Mouse (Mus musculus): ENCODE measurements around the gene Pcx. TPM values are rescaled to one million over a fixed set of nuclear protein-coding genes. Genes with fewer than 3 reads are reported as not detected.

Gene Pcx
- polyA plus RNA-seq, 1 experiment from 2014 or later = 23.5 TPM

DNA sequence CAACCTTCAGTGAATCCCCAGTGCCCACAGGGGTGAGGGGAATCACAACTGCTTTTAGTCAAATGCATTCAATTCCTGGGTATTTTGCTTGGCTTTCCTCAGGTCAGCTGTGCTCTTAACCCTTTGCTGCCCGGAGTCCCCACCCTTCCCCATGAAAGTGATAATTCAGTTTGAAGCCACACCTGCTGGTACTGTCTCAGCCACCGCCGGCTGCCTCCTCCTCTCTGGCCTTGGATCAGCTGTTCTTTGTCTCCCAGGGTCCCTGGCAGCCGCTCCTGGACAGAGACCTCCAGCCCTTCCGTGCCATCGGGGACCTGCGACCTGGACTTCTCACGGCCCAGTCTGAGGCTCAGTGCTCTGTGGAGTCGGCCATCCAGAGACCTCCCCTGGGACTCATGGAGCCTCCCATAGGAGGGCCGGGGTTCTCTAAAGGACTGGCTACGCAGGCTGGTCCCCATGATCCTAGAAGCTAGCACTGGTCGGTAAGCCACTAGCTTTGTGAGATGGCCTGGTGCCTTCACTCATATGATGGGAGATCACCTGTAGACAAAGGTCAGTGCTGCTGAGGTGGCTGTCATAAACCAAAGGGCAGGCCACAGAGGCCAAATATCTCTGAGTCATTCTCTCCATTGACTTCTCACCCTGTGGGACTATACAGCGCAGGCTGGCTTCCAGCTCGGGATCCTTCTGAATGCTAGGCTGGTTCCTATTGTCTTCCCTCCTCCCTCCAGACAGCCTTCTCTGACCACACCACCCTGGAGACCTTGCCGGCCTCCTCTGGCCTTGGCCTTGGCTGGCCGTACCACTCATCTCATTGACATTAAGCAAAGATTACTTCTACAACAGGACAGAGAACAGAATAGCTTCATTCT lies 12.0 kb upstream of the Pcx start, which contains the start of gene 2010003K11Rik:
Gene 2010003K11Rik, minus strand, starts transcription at position 522 of the 872 bp plus-strand sequence.
- H3K4me1 ChIP-seq = peaks cover 6% of the 10 kb centered on the region; the same call in 1 of the 2 replicates
- peak within 1 kb of the TSS; percentile 20 for H3K4me2 ChIP-seq (replicated peaks)
- H3K36me3 ChIP-seq = no peaks in the 10 kb centered on the region
- H3K4me3 ChIP-seq = no peak within 1 kb of the TSS
- H3K27me3 ChIP-seq (replicated peaks) = no peaks in the 10 kb centered on the region
- H3K9me3 ChIP-seq = no peaks in the 10 kb centered on the region
- H3K9ac ChIP-seq = no peak within 1 kb of the TSS
- 59% methylated on average over 16 of the region's 16 CpGs for WGBS
- ATAC-seq (ENCODE audit: low FRiP score, low read depth) = no peak
- no peak within 1 kb of the TSS for H3K27ac ChIP-seq

DNA sequence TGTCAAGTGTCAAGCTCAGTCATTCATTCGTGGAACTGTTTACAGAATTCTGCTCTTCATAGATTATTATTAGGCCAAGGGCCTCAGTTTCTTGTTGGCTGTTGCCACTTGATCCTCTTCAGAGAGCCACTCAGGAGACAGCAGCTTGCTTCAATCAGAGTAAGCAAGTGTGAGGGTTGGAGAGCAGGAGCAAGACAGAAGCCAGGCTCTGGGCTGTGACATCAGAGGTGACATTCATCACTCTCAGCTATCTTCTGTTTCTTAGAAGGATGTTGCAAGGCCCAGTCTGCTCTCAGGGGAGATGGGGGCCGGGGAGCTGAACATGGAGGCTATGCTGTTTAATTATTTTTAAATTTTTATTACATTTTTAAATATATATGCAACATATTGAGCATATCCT lies 7.6 kb upstream of the Pcx start:
- 68% methylated on average over 2 of the region's 2 CpGs for WGBS

DNA sequence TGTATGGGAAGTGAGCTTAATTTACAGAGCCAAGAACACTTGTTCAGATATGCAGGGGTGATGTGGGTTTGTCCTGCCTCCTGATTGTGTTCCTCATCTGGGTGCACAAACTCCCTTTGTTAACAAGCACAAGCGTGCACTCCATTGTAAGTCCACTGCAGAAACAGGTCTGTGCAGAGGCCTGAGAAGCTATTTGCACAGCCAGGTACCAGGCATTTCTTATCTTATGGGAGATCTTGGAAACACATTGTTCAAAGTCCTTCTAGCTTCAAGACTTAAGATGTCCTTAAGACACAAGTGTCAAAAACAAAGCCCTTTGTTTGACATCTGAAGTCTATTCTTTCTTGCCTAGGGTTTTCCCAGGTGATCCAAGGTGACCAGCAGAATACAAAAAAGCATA lies 5.4 kb upstream of the Pcx start:
- ATAC-seq (ENCODE audit: low FRiP score, low read depth) = no peak
- Histone ChIP-seq H3K4me3 (no peak overlapping the region), H3K9ac (no peak overlapping the region), H3K27ac (no peak overlapping the region), H3K4me2 (replicated peaks) (no peak overlapping the region), H3K36me3 (no peaks in the 10 kb centered on the region), H3K9me3 (no peaks in the 10 kb centered on the region), H3K4me1 (0 out of 2 replicates have a peak, but pooled peaks cover 5% of the 10 kb centered on the region), H3K27me3 (replicated peaks) (no peaks in the 10 kb centered on the region)
- 92% methylated on average over 1 of the region's 1 CpGs for WGBS

More for the DNA sequence above, 7.6 kb upstream of the Pcx start:
- no peak overlapping the region for H3K9ac ChIP-seq
- H3K4me3 ChIP-seq = no peak overlapping the region
- H3K36me3 ChIP-seq = no peaks in the 10 kb centered on the region
- H3K27ac ChIP-seq = no peak overlapping the region
- H3K27me3 ChIP-seq (replicated peaks) = no peaks in the 10 kb centered on the region
- H3K9me3 ChIP-seq = no peaks in the 10 kb centered on the region
- peaks cover 5% of the 10 kb centered on the region; the same call in 1 of the 2 replicates for H3K4me1 ChIP-seq
- H3K4me2 ChIP-seq (replicated peaks) = no peak overlapping the region
- ATAC-seq (ENCODE audit: low FRiP score, low read depth) = no peak

DNA sequence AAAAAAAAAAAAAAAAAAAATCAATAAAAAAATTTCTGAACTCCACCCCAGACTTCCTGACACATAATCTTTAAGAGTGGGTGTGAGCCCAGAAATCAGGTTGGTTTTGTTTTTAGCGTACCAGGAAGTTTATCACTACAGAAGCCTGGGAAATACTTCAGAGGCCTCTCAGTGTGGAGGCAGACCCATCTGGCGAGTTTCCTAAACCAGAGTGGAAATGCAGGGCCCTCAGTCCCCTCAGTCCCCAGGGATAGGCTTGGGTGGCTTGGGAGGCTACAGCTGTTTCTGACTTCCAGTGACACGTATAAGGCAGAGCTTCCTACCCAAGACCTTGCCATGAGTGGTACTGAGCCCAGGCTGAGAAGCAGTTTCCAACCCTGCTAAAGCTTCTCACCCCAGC lies 2.5 kb upstream of the Pcx start:
- Histone ChIP-seq H3K36me3 (no peaks in the 10 kb centered on the region), H3K9ac (no peak overlapping the region), H3K27ac (no peak overlapping the region), H3K4me2 (replicated peaks) (no peak overlapping the region), H3K9me3 (no peaks in the 10 kb centered on the region), H3K27me3 (replicated peaks) (no peaks in the 10 kb centered on the region), H3K4me3 (no peak overlapping the region), H3K4me1 (peaks cover 13% of the 10 kb centered on the region)
- ATAC-seq (ENCODE audit: low FRiP score, low read depth) = no peak
- 72% methylated on average over 3 of the region's 3 CpGs for WGBS

DNA sequence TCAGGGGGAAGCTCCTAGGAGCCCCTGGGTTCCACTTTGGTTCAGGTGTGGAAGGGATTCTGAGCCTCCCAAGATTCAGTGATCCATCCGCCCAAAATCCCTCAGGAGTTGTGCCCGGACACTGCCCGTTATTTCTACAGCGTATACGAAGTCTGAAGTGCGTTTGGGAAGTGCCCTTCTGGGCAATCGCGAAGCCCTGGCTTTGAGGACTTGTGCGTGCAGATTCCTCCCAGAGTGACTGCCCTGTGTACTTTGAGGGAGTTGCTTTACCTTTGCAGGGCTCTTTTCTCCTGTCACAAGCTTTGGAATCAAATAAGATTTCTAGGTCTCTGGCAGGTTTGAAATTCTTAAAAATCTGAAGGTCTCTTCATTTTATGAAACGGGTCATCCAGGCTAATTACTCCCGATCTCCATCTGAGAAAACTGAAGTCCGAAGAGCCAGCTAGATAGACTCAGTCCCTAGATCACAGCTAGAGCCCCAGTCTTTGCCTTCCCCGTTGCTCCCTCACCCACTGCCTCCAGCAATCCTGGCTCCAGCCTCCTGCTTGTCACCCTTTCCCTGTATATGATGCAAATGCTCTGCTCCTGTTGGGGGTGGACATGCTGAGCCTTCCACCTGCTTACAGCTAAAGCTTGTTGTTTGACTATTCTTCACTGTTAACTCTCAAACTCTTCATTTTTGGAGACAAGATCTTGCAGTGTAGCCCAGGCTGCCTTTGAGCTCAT lies 1.0 kb downstream of the Pcx start:
- Histone ChIP-seq H3K27ac (no peak overlapping the region), H3K4me2 (replicated peaks) (peak overlapping the region; percentile 83), H3K9me3 (no peaks in the 10 kb centered on the region), H3K27me3 (replicated peaks) (no peaks in the 10 kb centered on the region), H3K4me3 (peak overlapping the region; percentile 73), H3K9ac (0 out of 2 replicates have a peak overlapping the region, but pooled peaks have one; percentile 27), H3K36me3 (no peaks in the 10 kb centered on the region), H3K4me1 (peaks cover 21% of the 10 kb centered on the region)
- 5% methylated on average over 13 of the region's 13 CpGs for whole genome bisulfite sequencing
- no peak for ATAC-seq (ENCODE audit: low FRiP score, low read depth)

DNA sequence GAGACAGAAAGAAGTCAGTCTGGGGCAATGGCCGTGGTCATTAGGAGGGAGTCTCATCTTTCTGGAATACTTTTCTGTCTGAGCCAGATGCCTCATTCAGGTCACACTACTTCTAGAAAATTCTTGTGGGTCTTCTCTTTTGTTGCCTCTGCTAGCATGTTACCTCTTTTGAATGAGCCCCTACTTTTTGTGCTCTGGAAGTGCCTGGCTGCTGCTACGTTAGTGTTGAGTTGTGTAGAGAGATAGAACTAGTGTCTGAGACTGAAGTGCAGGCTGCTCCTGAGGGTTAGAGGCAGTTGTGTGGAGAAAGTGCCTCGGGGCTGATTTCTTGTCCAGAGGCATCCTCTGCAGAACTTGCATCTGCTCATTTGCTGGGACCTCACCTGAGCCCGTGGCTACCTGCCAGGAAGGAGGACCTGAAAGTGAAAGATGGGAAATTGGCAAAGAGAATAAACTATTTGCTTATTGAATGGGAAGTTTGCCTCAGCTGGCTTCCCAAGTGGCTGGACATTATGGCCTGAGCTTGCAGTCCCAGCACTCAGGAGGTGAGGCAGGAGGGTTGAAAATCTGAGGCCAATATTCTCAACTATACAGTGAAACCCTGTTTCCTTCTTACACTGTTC lies 3.1 kb downstream of the Pcx start:
- Histone ChIP-seq H3K27ac (no peak overlapping the region), H3K4me1 (peaks cover 21% of the 10 kb centered on the region), H3K4me2 (replicated peaks) (no peak overlapping the region), H3K27me3 (replicated peaks) (no peaks in the 10 kb centered on the region), H3K36me3 (no peaks in the 10 kb centered on the region), H3K9ac (no peak overlapping the region), H3K9me3 (no peaks in the 10 kb centered on the region), H3K4me3 (no peak overlapping the region)
- no peak for ATAC-seq (ENCODE audit: low FRiP score, low read depth)
- 77% methylated on average over 4 of the region's 4 CpGs for WGBS

DNA sequence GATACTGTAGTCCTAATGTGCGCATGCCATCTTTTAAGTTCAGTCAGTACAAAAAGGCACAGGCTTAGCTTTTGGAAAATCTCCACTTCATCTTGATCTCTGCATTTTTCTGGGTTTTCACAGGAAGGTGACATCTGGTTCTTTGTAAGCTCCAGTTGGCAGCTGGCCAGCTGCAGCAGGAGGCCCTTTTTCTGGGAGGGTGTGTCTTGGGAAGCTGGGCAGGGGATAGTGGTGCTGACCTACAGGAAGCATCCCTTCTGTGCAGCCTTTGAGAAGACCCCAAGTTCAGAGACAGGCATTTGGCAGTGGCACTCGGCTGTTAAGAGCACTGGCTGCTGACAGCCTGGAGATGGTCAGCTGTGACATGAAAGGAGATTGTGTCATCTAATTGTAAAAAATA lies 5.5 kb downstream of the Pcx start:
- no peak overlapping the region for H3K4me2 ChIP-seq (replicated peaks)
- no peaks in the 10 kb centered on the region for H3K36me3 ChIP-seq
- ATAC-seq (ENCODE audit: low FRiP score, low read depth) = no peak
- no peaks in the 10 kb centered on the region for H3K27me3 ChIP-seq (replicated peaks)
- H3K4me1 ChIP-seq = peaks cover 12% of the 10 kb centered on the region
- H3K27ac ChIP-seq = no peak overlapping the region
- no peak overlapping the region for H3K4me3 ChIP-seq
- 56% methylated on average over 2 of the region's 2 CpGs for WGBS
- H3K9ac ChIP-seq = no peak overlapping the region
- no peaks in the 10 kb centered on the region for H3K9me3 ChIP-seq

DNA sequence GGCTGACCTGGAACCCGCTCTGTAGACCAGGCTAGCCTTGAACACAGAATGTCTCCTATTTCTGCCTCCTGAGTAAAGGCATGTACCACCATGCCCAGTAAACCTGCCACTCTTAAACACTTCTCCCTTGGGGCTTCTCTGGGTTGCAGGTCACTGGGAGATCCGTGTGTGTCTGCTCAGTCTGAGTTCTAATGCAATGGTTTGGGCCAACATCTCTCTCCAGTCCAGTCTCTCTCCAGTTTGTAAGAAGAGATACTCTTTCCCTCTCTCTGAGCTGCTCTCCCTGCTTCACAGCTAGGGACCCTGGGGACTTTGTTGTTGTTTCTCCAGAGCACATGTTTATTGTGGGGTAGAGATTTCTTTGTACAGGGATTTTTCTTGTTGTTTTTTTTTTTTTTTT lies 6.0 kb downstream of the Pcx start:
- Histone ChIP-seq H3K36me3 (no peaks in the 10 kb centered on the region), H3K4me3 (no peak overlapping the region), H3K9ac (no peak overlapping the region), H3K9me3 (no peaks in the 10 kb centered on the region), H3K27ac (no peak overlapping the region), H3K4me1 (peaks cover 7% of the 10 kb centered on the region), H3K4me2 (replicated peaks) (no peak overlapping the region), H3K27me3 (replicated peaks) (no peaks in the 10 kb centered on the region)
- WGBS = 78% methylated on average over 2 of the region's 2 CpGs
- ATAC-seq (ENCODE audit: low FRiP score, low read depth) = no peak

DNA sequence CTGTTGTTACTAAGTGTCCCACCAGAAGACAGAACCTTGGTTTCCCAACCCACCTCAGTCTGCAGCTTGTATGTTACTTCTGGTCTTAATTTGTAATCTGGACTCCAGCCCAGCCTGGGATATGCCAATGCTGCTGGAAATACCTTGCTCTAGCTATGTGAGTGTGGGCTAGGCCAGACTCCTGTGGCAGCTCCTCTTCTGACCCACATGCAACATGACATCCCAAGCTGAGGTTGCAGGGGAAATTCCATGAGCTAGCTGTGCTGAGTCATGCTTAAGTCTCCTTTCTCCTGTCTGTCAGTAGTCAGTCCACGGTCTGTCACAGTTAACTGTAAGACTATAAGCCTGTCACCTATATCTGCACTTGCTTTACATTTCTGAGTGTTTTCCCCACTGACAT lies 7.2 kb downstream of the Pcx start:
- H3K4me2 ChIP-seq (replicated peaks) = no peak overlapping the region
- H3K36me3 ChIP-seq = no peaks in the 10 kb centered on the region
- H3K4me1 ChIP-seq = peaks cover 7% of the 10 kb centered on the region
- H3K4me3 ChIP-seq = no peak overlapping the region
- H3K9me3 ChIP-seq = no peaks in the 10 kb centered on the region
- no peaks in the 10 kb centered on the region for H3K27me3 ChIP-seq (replicated peaks)
- ATAC-seq (ENCODE audit: low FRiP score, low read depth) = no peak
- 72% methylated on average over 1 of the region's 1 CpGs for WGBS
- H3K9ac ChIP-seq = no peak overlapping the region
- no peak overlapping the region for H3K27ac ChIP-seq

DNA sequence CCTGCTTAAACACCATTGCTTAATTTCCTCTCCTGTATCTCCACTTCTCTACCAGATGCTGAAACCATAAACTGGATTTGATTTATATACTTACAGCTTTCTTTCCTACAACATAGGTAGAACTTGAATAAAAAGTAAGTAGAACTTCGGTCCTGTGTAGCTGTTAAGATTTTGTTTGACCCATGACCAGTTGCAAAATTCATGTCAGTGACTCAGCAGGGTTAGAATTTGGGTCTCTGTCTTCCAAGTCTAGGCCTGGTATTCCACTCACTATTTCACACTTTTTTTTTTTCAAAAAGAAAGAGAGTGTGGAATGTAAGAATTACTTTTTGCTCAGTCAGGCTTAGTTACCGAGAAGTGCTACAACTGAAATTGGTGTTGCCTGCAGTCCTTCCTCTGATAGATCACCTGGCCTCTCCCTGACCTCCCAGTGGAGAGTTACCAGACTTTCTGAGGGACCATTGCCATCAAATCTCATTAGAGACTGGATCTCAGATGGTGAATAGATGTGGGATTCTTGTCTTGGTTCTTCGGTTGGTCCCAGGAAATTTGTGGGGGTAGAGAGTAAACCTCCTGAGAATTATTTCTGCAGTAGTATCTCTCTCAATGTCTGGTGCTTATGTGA lies 11.3 kb downstream of the Pcx start:
- Histone ChIP-seq H3K27ac (no peak overlapping the region), H3K4me1 (no peaks in the 10 kb centered on the region), H3K36me3 (no peaks in the 10 kb centered on the region), H3K9ac (no peak overlapping the region), H3K9me3 (no peaks in the 10 kb centered on the region), H3K4me2 (replicated peaks) (no peak overlapping the region), H3K27me3 (replicated peaks) (no peaks in the 10 kb centered on the region), H3K4me3 (no peak overlapping the region)
- no peak for ATAC-seq (ENCODE audit: low FRiP score, low read depth)
- 84% methylated on average over 3 of the region's 3 CpGs for WGBS

DNA sequence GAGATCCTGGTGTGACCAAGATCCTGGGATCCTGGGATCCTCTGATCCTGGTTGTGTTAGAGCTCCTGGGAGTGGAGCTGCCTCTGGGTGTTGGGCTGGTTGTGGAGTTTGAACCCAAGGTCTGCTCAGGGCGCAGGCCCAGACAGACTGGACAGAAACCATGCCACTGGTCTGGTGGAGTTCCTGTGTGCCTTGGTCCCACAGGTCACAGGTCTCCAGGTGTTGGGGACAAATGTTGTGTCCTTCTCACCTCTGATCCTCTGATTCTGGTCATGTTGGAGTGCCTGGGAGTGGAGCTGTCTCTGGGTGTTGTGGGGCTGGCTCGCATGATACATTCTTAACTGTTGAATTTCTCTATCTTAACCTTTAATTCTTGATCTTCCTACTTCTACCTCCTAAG lies 24.4 kb downstream of the Pcx start:
- Histone ChIP-seq H3K4me3 (no peak overlapping the region), H3K27ac (no peak overlapping the region), H3K27me3 (replicated peaks) (no peaks in the 10 kb centered on the region), H3K4me1 (no peaks in the 10 kb centered on the region), H3K9ac (no peak overlapping the region), H3K36me3 (no peaks in the 10 kb centered on the region), H3K9me3 (no peaks in the 10 kb centered on the region), H3K4me2 (replicated peaks) (no peak overlapping the region)
- 96% methylated on average over 2 of the region's 2 CpGs for WGBS
- no peak for ATAC-seq (ENCODE audit: low FRiP score, low read depth)

DNA sequence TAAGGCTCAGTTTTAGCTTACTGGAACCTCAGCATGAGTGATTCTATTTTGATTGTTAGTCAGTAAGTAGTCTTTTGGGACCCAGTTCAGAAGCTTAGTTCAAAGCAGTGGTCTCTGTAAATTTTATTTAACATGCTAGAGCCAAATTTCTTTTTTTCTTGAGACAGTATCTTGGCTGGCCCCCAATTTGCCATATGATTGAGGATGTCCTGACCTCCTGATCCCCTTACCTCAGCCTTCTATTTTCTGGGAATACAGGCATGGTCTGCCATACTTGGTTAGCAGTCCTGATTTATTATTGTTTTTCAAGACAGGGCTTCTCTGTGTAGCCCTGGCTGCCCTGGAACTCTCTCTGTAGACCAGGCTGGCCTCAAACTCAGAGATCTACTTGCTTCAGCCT lies 25.6 kb downstream of the Pcx start:
- Histone ChIP-seq H3K4me3 (no peak overlapping the region), H3K27me3 (replicated peaks) (no peaks in the 10 kb centered on the region), H3K9ac (no peak overlapping the region), H3K4me2 (replicated peaks) (no peak overlapping the region), H3K27ac (no peak overlapping the region), H3K36me3 (no peaks in the 10 kb centered on the region), H3K4me1 (no peaks in the 10 kb centered on the region), H3K9me3 (no peaks in the 10 kb centered on the region)
- no peak for ATAC-seq (ENCODE audit: low FRiP score, low read depth)
